28 mouse cellular contexts compared by ENCODE assay signal in the genomic region with DNA sequence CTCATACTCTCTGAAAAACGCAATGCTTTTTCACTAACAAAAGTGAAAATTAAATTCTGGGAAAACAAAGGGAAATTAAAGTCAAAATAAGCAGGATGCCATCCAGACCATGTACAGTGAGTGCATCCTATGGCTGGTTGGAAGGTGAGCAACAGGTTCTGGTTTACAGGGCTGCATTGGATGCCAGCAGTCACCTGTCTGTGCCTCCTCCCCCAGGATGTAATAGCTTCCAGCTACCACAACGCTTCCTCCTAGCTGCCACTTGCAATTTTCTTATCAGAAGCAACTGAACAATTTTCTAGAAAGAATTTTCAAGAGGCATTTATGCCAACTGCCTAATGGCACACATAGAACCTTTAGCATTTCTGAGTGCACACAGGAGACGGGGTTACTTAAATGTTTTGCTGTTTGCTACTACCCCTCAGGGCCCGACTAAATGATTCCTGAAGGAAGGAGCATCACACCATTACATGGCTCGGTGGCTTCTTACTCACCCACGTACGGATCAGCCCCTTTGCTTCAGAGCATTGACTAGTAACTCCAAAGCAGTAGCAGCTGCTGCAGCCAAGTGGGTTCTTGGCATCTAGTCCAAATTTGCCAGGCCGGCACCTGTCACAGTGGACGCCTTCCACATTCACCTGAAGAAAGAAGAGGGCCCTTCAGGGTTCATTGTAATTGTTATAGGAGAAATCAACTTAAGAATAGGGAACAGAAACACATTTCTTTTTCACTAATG.
DNase-seq lines count a peak whose midpoint lies in the region; ATAC-seq and TF ChIP-seq lines count a peak whose summit lies in the region.
"Had no signal": no experiment of that assay in that cellular context is flagged by ENCODE, and none has a peak within 500 bp of the region (broad histone marks: within the 10 kb centered on the region; RNA-seq: fewer than 3 reads in every experiment).

No protein-coding gene starts in this region.

- 83% methylated on average over 9 of the region's 9 CpGs for WGBS in midbrain, postnatal 0 days
- 86% methylated on average over 9 of the region's 9 CpGs for WGBS in midbrain, embryonic 16.5 days

- intact Hi-C loops in gastrocnemius, postnatal 14 days (cut with DNase I; ENCODE audit: low total_unique reads), result no loop called here
- intact Hi-C loops in gastrocnemius, adult 2 months (cut with DNase I), result no loop called here

- no peaks in the 10 kb centered on the region for H3K4me1 ChIP-seq in midbrain, postnatal 0 days (ENCODE audit: insufficient read depth, low read length)
- H3K4me1 ChIP-seq in midbrain, embryonic 16.5 days (ENCODE audit: control insufficient read depth, insufficient read depth, low read length), result no peaks in the 10 kb centered on the region
- H3K4me1 ChIP-seq: embryonic facial prominence, embryonic 13.5 days; heart, embryonic 15.5 days; limb, embryonic 13.5 days; liver, embryonic 12.5 days; neural tube, embryonic 13.5 days had no signal

- no peak overlapping the region for H3K4me3 ChIP-seq in gastrocnemius, adult 2 months
- H3K4me3 ChIP-seq in midbrain, postnatal 0 days (ENCODE audit: low read depth, low read length), result no peak overlapping the region
- no peak overlapping the region for H3K4me3 ChIP-seq in midbrain, embryonic 16.5 days (ENCODE audit: low read depth, low read length)
- H3K4me3 ChIP-seq: embryonic facial prominence, embryonic 13.5 days; erythroblast, embryonic 14.5 days; forebrain, embryonic 12.5 days; heart, embryonic 15.5 days; layer of hippocampus, adult 2 months; limb, embryonic 13.5 days; liver, embryonic 12.5 days; myocyte; neural tube, embryonic 13.5 days had no signal

- H3K9me3 ChIP-seq in midbrain, postnatal 0 days (ENCODE audit: low read length), result no peaks in the 10 kb centered on the region
- no peaks in the 10 kb centered on the region for H3K9me3 ChIP-seq in midbrain, embryonic 16.5 days (replicated peaks; ENCODE audit: control insufficient read depth, low read length, poor library complexity, severe bottlenecking)
- H3K9me3 ChIP-seq: embryonic facial prominence, embryonic 13.5 days; forebrain, embryonic 12.5 days; heart, embryonic 15.5 days; limb, embryonic 13.5 days; liver, embryonic 12.5 days; neural tube, embryonic 13.5 days had no signal

- no peaks in the 10 kb centered on the region for H3K27me3 ChIP-seq in midbrain, postnatal 0 days (ENCODE audit: insufficient read depth, low read length)
- H3K27me3 ChIP-seq in midbrain, embryonic 16.5 days (ENCODE audit: control insufficient read depth, insufficient read depth, low read depth, low read length), result no peaks in the 10 kb centered on the region
- H3K27me3 ChIP-seq: embryonic facial prominence, embryonic 13.5 days; forebrain, embryonic 12.5 days; heart, embryonic 15.5 days; limb, embryonic 13.5 days; liver, embryonic 12.5 days; neural tube, embryonic 13.5 days had no signal

- H3K4me2 ChIP-seq in midbrain, postnatal 0 days (ENCODE audit: low read depth, low read length, poor library complexity, severe bottlenecking), result no peak overlapping the region
- no peak overlapping the region for H3K4me2 ChIP-seq in midbrain, embryonic 16.5 days (ENCODE audit: low read length)
- H3K4me2 ChIP-seq: embryonic facial prominence, embryonic 13.5 days; forebrain, embryonic 12.5 days; heart, embryonic 15.5 days; limb, embryonic 13.5 days; liver, embryonic 12.5 days; neural tube, embryonic 13.5 days had no signal

- ATAC-seq in midbrain, postnatal 0 days (ENCODE audit: low FRiP score), result no peak
- ATAC-seq in midbrain, embryonic 16.5 days, result no peak
- ATAC-seq: intestine, postnatal 0 days; liver, embryonic 12.5 days had no signal

- no peak for TF ChIP-seq CTCF in gastrocnemius, adult 2 months (IDR thresholded peaks at IDR 0.05)
- TF ChIP-seq CTCF in midbrain, postnatal 0 days (IDR thresholded peaks at IDR 0.05), result no peak

- H3K27ac ChIP-seq in gastrocnemius, adult 2 months, result no peak overlapping the region
- H3K27ac ChIP-seq in midbrain, postnatal 0 days (ENCODE audit: low read depth, low read length), result no peak overlapping the region
- no peak overlapping the region for H3K27ac ChIP-seq in midbrain, embryonic 16.5 days (ENCODE audit: low read length)
- H3K27ac ChIP-seq: embryonic facial prominence, embryonic 13.5 days; forebrain, embryonic 12.5 days; heart, embryonic 15.5 days; layer of hippocampus, adult 2 months; limb, embryonic 13.5 days; liver, embryonic 12.5 days; neural tube, embryonic 13.5 days had no signal

- no peak overlapping the region for H3K9ac ChIP-seq in midbrain, postnatal 0 days (replicated peaks; ENCODE audit: low read length, poor library complexity, severe bottlenecking)
- no peak overlapping the region for H3K9ac ChIP-seq in midbrain, embryonic 16.5 days (ENCODE audit: low read depth, low read length)
- H3K9ac ChIP-seq: embryonic facial prominence, embryonic 13.5 days; forebrain, embryonic 12.5 days; heart, embryonic 15.5 days; limb, embryonic 13.5 days; liver, embryonic 12.5 days; neural tube, embryonic 13.5 days had no signal

- peak; percentile 6 for DNase-seq in gastrocnemius, postnatal 14 days
- DNase-seq in gastrocnemius, adult 2 months, result no peak
- peak; percentile 15 for DNase-seq in midbrain, postnatal 0 days (ENCODE audit: low spot score)
- peak; percentile 85 to 87 for DNase-seq in cerebellum, postnatal 10 days
- DNase-seq in thymus, postnatal 36 days, result no peak
- no peak for DNase-seq in heart, adult 8-10 months (ENCODE audit: low spot score)
- DNase-seq: adrenal gland, postnatal 14 days; embryo, embryonic 11 days; heart, postnatal 4 days; kidney, postnatal 25 days; lung, adult 18-20 months; lung, postnatal 10 days; midbrain, embryonic 14.5 days; retina, postnatal 1 day; right cerebral cortex, postnatal 25 days; spleen, adult 18-20 months; thymus, postnatal 25 days had no signal

- no peaks in the 10 kb centered on the region for H3K36me3 ChIP-seq in midbrain, postnatal 0 days (ENCODE audit: insufficient read depth, low read length)
- H3K36me3 ChIP-seq in midbrain, embryonic 16.5 days (ENCODE audit: control insufficient read depth, insufficient read depth, low read length), result no peaks in the 10 kb centered on the region
- H3K36me3 ChIP-seq: forebrain, embryonic 12.5 days; heart, embryonic 15.5 days; limb, embryonic 13.5 days; liver, embryonic 12.5 days; neural tube, embryonic 13.5 days had no signal

Comparison
In these comparisons a context has a peak if more than half of its experiments do, and no peak if none do; other contexts are left out.
1. DNase-seq: peak in gastrocnemius, postnatal 14 days (single experiment), midbrain, postnatal 0 days (single experiment) and cerebellum, postnatal 10 days (2 of 2); none in gastrocnemius, adult 2 months (single experiment), thymus, postnatal 36 days (0 of 2) and heart, adult 8-10 months (single experiment).